26 mouse cellular contexts compared by ENCODE assay signal in the genomic region with DNA sequence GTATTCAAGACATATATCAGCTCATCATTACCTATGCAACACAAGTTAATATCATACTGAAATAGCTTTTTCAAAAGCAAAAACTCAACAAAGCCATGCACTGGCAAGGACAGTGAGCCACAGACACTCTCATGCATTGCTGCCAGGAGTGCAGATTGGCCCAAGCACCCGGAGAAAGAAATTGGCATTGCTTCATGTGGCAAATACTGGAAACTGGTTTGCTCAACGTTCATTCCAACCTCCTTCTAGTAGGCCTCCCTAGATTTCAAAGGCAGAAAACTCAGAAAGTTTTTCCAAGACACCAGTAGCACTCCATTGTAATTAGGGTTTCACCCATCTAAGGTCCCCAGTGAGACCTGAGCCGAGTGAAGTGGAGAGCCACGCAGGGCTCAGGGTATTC. TPM values are rescaled to one million over a fixed set of nuclear protein-coding genes. Genes with fewer than 3 reads are reported as not detected.
DNase-seq lines count a peak whose midpoint lies in the region; ATAC-seq and TF ChIP-seq lines count a peak whose summit lies in the region.
"Had no signal": no experiment of that assay in that cellular context is flagged by ENCODE, and none has a peak within 500 bp of the region (broad histone marks: within the 10 kb centered on the region; RNA-seq: fewer than 3 reads in every experiment).

No protein-coding gene starts in this region.

- no peak overlapping the region for H3K9ac ChIP-seq in hindbrain, postnatal 0 days (replicated peaks; ENCODE audit: low read length)
- H3K9ac ChIP-seq in hindbrain, embryonic 13.5 days: no peak overlapping the region
- H3K9ac ChIP-seq: forebrain, embryonic 15.5 days; liver, embryonic 12.5 days; lung, embryonic 14.5 days; midbrain, embryonic 12.5 days; neural tube, embryonic 15.5 days had no signal

- H3K36me3 ChIP-seq in hindbrain, postnatal 0 days (ENCODE audit: insufficient read depth, low read length): no peaks in the 10 kb centered on the region
- H3K36me3 ChIP-seq in hindbrain, embryonic 13.5 days: no peaks in the 10 kb centered on the region
- H3K36me3 ChIP-seq: forebrain, embryonic 15.5 days; G1E; liver, embryonic 12.5 days; midbrain, embryonic 12.5 days; neural tube, embryonic 15.5 days had no signal

- no peak overlapping the region for H3K27ac ChIP-seq in hindbrain, postnatal 0 days
- H3K27ac ChIP-seq in hindbrain, embryonic 13.5 days: no peak overlapping the region
- H3K27ac ChIP-seq: forebrain, embryonic 15.5 days; gastrocnemius, adult 2 months; kidney, postnatal 0 days; liver, embryonic 12.5 days; midbrain, embryonic 12.5 days; neural tube, embryonic 15.5 days had no signal

- no peaks in the 10 kb centered on the region for H3K27me3 ChIP-seq in hindbrain, postnatal 0 days (ENCODE audit: insufficient read depth, low read length)
- no peaks in the 10 kb centered on the region for H3K27me3 ChIP-seq in hindbrain, embryonic 13.5 days
- H3K27me3 ChIP-seq: forebrain, embryonic 15.5 days; midbrain, embryonic 12.5 days; neural tube, embryonic 15.5 days had no signal

- H3K4me1 ChIP-seq in hindbrain, postnatal 0 days (ENCODE audit: insufficient read depth, low read length): no peaks in the 10 kb centered on the region
- no peaks in the 10 kb centered on the region for H3K4me1 ChIP-seq in hindbrain, embryonic 13.5 days (replicated peaks)
- H3K4me1 ChIP-seq: forebrain, embryonic 15.5 days; liver, embryonic 12.5 days; midbrain, embryonic 12.5 days; neural tube, embryonic 15.5 days had no signal

- TF ChIP-seq CTCF in hindbrain, postnatal 0 days (IDR thresholded peaks at IDR 0.05; ENCODE audit: low read depth): no peak

- H3K9me3 ChIP-seq in hindbrain, postnatal 0 days (ENCODE audit: low read length): no peaks in the 10 kb centered on the region
- no peaks in the 10 kb centered on the region for H3K9me3 ChIP-seq in hindbrain, embryonic 13.5 days
- H3K9me3 ChIP-seq: forebrain, embryonic 15.5 days; G1E; liver, embryonic 12.5 days; midbrain, embryonic 12.5 days; neural tube, embryonic 15.5 days had no signal

- DNase-seq in adrenal gland, adult 2 months: peak; percentile 10
- DNase-seq in adrenal gland, postnatal 25 days: no peak
- peak; percentile 8 for DNase-seq in hindbrain, postnatal 0 days (ENCODE audit: low spot score)
- peak; percentile 72 to 73 for DNase-seq in cerebellum, postnatal 10 days
- no peak for DNase-seq in left cerebral cortex, adult 9 months (ENCODE audit: low spot score in 2 of 2)
- DNase-seq: gastrocnemius, adult 2 months; heart, postnatal 36 days; kidney, adult 11 months; layer of hippocampus, adult 9-11 months; lung, embryonic 14.5 days; lung, postnatal 4 days; right cerebral cortex, postnatal 4 days; thymus, postnatal 14 days had no signal

- 77% methylated on average over 4 of the region's 4 CpGs for WGBS in hindbrain, postnatal 0 days
- WGBS in hindbrain, embryonic 13.5 days: 88% methylated on average over 4 of the region's 4 CpGs

- H3K4me2 ChIP-seq in hindbrain, postnatal 0 days (ENCODE audit: low read depth, low read length): no peak overlapping the region
- H3K4me2 ChIP-seq in hindbrain, embryonic 13.5 days: no peak overlapping the region
- H3K4me2 ChIP-seq: forebrain, embryonic 15.5 days; heart, embryonic 11.5 days; liver, embryonic 12.5 days; lung, embryonic 14.5 days; midbrain, embryonic 12.5 days; neural tube, embryonic 15.5 days had no signal

- no peak for ATAC-seq in hindbrain, postnatal 0 days
- no peak for ATAC-seq in hindbrain, embryonic 13.5 days (ENCODE audit: low FRiP score)
- ATAC-seq in cerebellum, adult (ENCODE audit: insufficient number of reproducible peaks, low FRiP score, low TSS enrichment): peak; percentile 79
- no peak for ATAC-seq in erythroblast, adult 5-6 weeks (replicated peaks; ENCODE audit: low FRiP score, poor library complexity, severe bottlenecking)
- ATAC-seq: CD4-positive, CD25-positive, alpha-beta regulatory T cell, adult 4 months; forebrain, embryonic 15.5 days; hindbrain, embryonic 16.5 days; liver, embryonic 12.5 days had no signal

- H3K4me3 ChIP-seq in hindbrain, postnatal 0 days (ENCODE audit: low read length): no peak overlapping the region
- H3K4me3 ChIP-seq in hindbrain, embryonic 13.5 days: no peak overlapping the region
- H3K4me3 ChIP-seq: erythroblast, embryonic 14.5 days; forebrain, embryonic 15.5 days; gastrocnemius, adult 2 months; liver, embryonic 12.5 days; midbrain, embryonic 12.5 days; neural tube, embryonic 15.5 days had no signal

RNA-seq across cellular contexts. Expression of a gene that starts 6.8 kb away (rescaled TPM):
- 10 to 100 TPM; 24.2 to 27.4 TPM for total RNA-seq in adrenal gland, adult 2 months (2021)
- polyA plus RNA-seq in adrenal gland, adult 2 months (2012; rRNA removed): 6.7 and 10.5 TPM in 2 replicates
- total RNA-seq in adrenal gland, postnatal 25 days (2021): 25.5 and 33.6 TPM in 2 replicates
- 7.4 and 7.6 TPM in 2 replicates for total RNA-seq in hindbrain, postnatal 0 days (2014; rRNA removed)
- polyA plus RNA-seq in hindbrain, postnatal 0 days (2015; fragmentation: Nextera tagmentation; extraction: Ambion mirVana): 4.4 and 4.7 TPM in 2 replicates
- 5.8 and 6.0 TPM in 2 replicates for polyA plus RNA-seq in hindbrain, embryonic 13.5 days (2015; fragmentation: Nextera tagmentation; extraction: Ambion mirVana)
- 18.3 and 21.5 TPM in 2 replicates for total RNA-seq in erythroblast, adult 5-6 weeks (2015; ENCODE audit: low replicate concordance)
- 27.3 and 29.6 TPM in 2 replicates for total RNA-seq in erythroblast, adult 5-6 weeks (2017; ENCODE audit: low replicate concordance)

Comparison
In these comparisons a context has a peak if more than half of its experiments do, and no peak if none do; other contexts are left out.
1. DNase-seq: peak in adrenal gland, adult 2 months (single experiment), hindbrain, postnatal 0 days (single experiment) and cerebellum, postnatal 10 days (2 of 2); none in adrenal gland, postnatal 25 days (single experiment) and left cerebral cortex, adult 9 months (0 of 2).